Mouse (Mus musculus) olfactory bulb, adult 2 months (tissue): ENCODE results near the gene AC124502.3.

Experiments used
- CTCF ChIP-seq: fragments of 200-500 bp; IDR thresholded peaks from 2 replicates; pipeline ENCODE4 v1.5.1; 2012; ENCODE audit warnings: low read depth, mild to moderate bottlenecking, low read length, moderate library complexity; ENCODE audit not compliant: insufficient read depth
- POLR2A ChIP-seq: fragments of 200-500 bp; IDR thresholded peaks from 2 replicates; pipeline ENCODE4 v1.6.1; 2012; ENCODE audit warnings: mild to moderate bottlenecking, low read depth, low read length, moderate library complexity; ENCODE audit not compliant: insufficient read depth

DNA sequence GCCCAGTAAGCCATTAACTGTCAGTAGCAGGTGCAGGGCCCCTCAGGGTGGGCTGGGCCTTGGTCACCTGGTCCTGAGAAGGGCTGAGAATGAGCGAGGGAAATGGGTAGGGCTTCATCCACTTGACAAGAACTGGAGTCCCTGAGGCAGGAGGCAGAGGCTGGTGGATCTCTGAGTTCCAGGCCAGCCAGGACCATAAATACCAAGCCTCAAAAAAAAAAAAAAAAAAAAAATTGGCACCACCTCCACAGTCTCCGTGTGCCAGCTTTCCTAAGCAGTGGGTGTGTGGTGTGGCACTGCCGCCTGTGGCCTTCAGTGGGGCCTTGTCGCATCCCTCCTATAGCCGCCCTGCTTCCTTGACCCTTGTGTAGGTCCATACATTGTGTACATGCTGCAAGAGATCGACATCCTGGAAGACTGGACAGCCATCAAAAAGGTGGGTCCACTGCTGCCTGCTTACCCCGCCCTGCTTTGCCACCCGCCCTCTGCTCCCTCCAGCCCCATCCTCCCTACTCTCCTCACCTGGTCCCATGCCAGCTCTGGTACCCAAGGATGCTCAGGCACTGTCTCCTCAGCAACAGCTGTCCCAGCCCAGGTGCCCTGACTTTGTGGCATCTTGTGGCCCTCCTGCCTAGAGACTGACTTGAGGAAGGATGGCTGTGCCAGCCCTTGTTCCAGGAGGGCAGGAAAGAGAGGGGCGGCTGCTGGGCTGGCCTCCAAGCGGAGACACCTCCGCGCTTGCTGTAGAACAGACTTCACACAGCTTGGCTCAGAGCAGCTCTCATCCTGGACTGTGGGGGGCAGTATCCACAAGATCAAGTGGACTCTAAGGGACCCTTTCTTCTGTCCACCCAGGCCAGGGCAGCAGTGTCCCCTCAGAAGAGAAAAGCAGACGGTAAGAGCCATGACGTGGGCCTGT, 9.7 kb downstream of the AC124502.3 start:
- no peak for TF ChIP-seq CTCF
- TF ChIP-seq POLR2A = no peak
